In genomic region chr3:88255950-88256349, GRCm38 (mm10) we compare ENCODE assay signal across 24 mouse cellular contexts. TPM values are rescaled to one million over a fixed set of nuclear protein-coding genes. Genes with fewer than 3 reads are reported as not detected.
DNase-seq lines count a peak whose midpoint lies in the region; ATAC-seq and TF ChIP-seq lines count a peak whose summit lies in the region.
"Had no signal": no experiment of that assay in that cellular context is flagged by ENCODE, and none has a peak within 500 bp of the region (broad histone marks: within the 10 kb centered on the region; RNA-seq: fewer than 3 reads in every experiment).

No protein-coding gene starts in this region.

- peak; percentile 1 for DNase-seq in adrenal gland, postnatal 14 days
- no peak for DNase-seq in adrenal gland, postnatal 4 days (ENCODE audit: low spot score in 2 of 2)
- no peak for DNase-seq in lung, adult 18-20 months
- no peak for DNase-seq in right cerebral cortex, adult 18-20 months
- DNase-seq in cerebellum, adult 11 months: no peak
- DNase-seq: cerebellum, postnatal 10 days; gastrocnemius, postnatal 10 days; kidney, postnatal 14 days; liver, embryonic 13.5 days; right cerebral cortex, postnatal 4 days; thymus, adult 2 months had no signal

- H3K4me1 ChIP-seq in intestine, embryonic 15.5 days (replicated peaks): peaks cover 10% of the 10 kb centered on the region
- no peaks in the 10 kb centered on the region for H3K4me1 ChIP-seq in intestine, postnatal 0 days (replicated peaks; ENCODE audit: control insufficient read depth, insufficient read depth, low read length)
- peaks cover 6% of the 10 kb centered on the region for H3K4me1 ChIP-seq in lung, embryonic 15.5 days

- no peaks in the 10 kb centered on the region for H3K9me3 ChIP-seq in intestine, embryonic 15.5 days
- H3K9me3 ChIP-seq in intestine, postnatal 0 days (ENCODE audit: control insufficient read depth): no peaks in the 10 kb centered on the region
- no peaks in the 10 kb centered on the region for H3K9me3 ChIP-seq in lung, embryonic 15.5 days
- H3K9me3 ChIP-seq: G1E; hindbrain, embryonic 15.5 days; limb, embryonic 12.5 days; liver, embryonic 13.5 days; neural tube, embryonic 13.5 days had no signal

- no peak for TF ChIP-seq CTCF in intestine, postnatal 0 days (IDR thresholded peaks at IDR 0.05; ENCODE audit: low read depth)

- H3K36me3 ChIP-seq in intestine, embryonic 15.5 days: no peaks in the 10 kb centered on the region
- no peaks in the 10 kb centered on the region for H3K36me3 ChIP-seq in intestine, postnatal 0 days (ENCODE audit: control insufficient read depth, insufficient read depth)
- H3K36me3 ChIP-seq in lung, embryonic 15.5 days: no peaks in the 10 kb centered on the region
- H3K36me3 ChIP-seq: G1E; hindbrain, embryonic 15.5 days; limb, embryonic 12.5 days; liver, embryonic 13.5 days; neural tube, embryonic 13.5 days had no signal

- H3K4me2 ChIP-seq in intestine, embryonic 15.5 days (replicated peaks): no peak overlapping the region
- no peak overlapping the region for H3K4me2 ChIP-seq in intestine, postnatal 0 days (replicated peaks; ENCODE audit: low read depth)
- no peak overlapping the region for H3K4me2 ChIP-seq in lung, embryonic 15.5 days
- H3K4me2 ChIP-seq: hindbrain, embryonic 15.5 days; limb, embryonic 12.5 days; liver, embryonic 13.5 days; midbrain, embryonic 11.5 days; neural tube, embryonic 13.5 days had no signal

- no peak overlapping the region for H3K4me3 ChIP-seq in intestine, embryonic 15.5 days (replicated peaks)
- no peak overlapping the region for H3K4me3 ChIP-seq in intestine, postnatal 0 days (ENCODE audit: low read depth, low read length)
- H3K4me3 ChIP-seq in lung, embryonic 15.5 days: no peak overlapping the region
- H3K4me3 ChIP-seq: erythroblast, embryonic 14.5 days; hindbrain, embryonic 15.5 days; limb, embryonic 12.5 days; liver, embryonic 13.5 days; neural tube, embryonic 13.5 days had no signal

- H3K9ac ChIP-seq in intestine, embryonic 15.5 days: no peak overlapping the region
- H3K9ac ChIP-seq in intestine, postnatal 0 days (ENCODE audit: low read depth, low read length): no peak overlapping the region
- no peak overlapping the region for H3K9ac ChIP-seq in lung, embryonic 15.5 days
- H3K9ac ChIP-seq: hindbrain, embryonic 15.5 days; limb, embryonic 12.5 days; liver, embryonic 13.5 days; neural tube, embryonic 13.5 days had no signal

- peaks cover 17% of the 10 kb centered on the region for H3K27me3 ChIP-seq in intestine, embryonic 15.5 days (replicated peaks)
- 0 out of 2 replicates have a peak, but pooled peaks cover 10% of the 10 kb centered on the region for H3K27me3 ChIP-seq in intestine, postnatal 0 days (replicated peaks; ENCODE audit: control insufficient read depth, insufficient read depth, low read length)
- H3K27me3 ChIP-seq in lung, embryonic 15.5 days: peaks cover 47% of the 10 kb centered on the region

- 50% methylated on average over 6 of the region's 6 CpGs for WGBS in intestine, embryonic 15.5 days
- 68% methylated on average over 6 of the region's 6 CpGs for WGBS in intestine, postnatal 0 days
- 39% methylated on average over 6 of the region's 6 CpGs for WGBS in lung, embryonic 15.5 days

- no peak overlapping the region for H3K27ac ChIP-seq in intestine, embryonic 15.5 days
- no peak overlapping the region for H3K27ac ChIP-seq in intestine, postnatal 0 days (ENCODE audit: low read depth, low read length)
- no peak overlapping the region for H3K27ac ChIP-seq in lung, embryonic 15.5 days
- H3K27ac ChIP-seq: hindbrain, embryonic 15.5 days; limb, embryonic 12.5 days; liver, embryonic 13.5 days; macrophage; neural tube, embryonic 13.5 days had no signal

- peak; percentile 60 for ATAC-seq in intestine, embryonic 15.5 days
- ATAC-seq in intestine, postnatal 0 days: no peak
- peak; percentile 80; the same call in 1 of the 2 replicates for ATAC-seq in lung, embryonic 15.5 days (ENCODE audit: borderline replicate concordance, extremely low read depth, low FRiP score, low TSS enrichment)
- ATAC-seq: CD4-positive, CD25-positive, alpha-beta regulatory T cell, adult 4 months had no signal

RNA-seq across cellular contexts. Expression of gene Rhbg, which starts 1.4 kb away (rescaled TPM):
- 0.86 and 2.1 TPM in 2 replicates for total RNA-seq in adrenal gland, postnatal 14 days (2021)
- total RNA-seq in adrenal gland, postnatal 4 days (2021): 1 to 10 TPM; 2.2 to 3.8 TPM
- 0.59 and 0.69 TPM in 2 replicates for polyA plus RNA-seq in intestine, embryonic 15.5 days (2015; fragmentation: Nextera tagmentation; extraction: Ambion mirVana)
- polyA plus RNA-seq in intestine, postnatal 0 days (2015; fragmentation: Nextera tagmentation; extraction: Ambion mirVana): 0.60 and 0.65 TPM in 2 replicates
- polyA plus RNA-seq in lung, embryonic 15.5 days (2015; fragmentation: Nextera tagmentation; extraction: Ambion mirVana): 0.34 and 0.42 TPM in 2 replicates
- total RNA-seq: G1E; gastrocnemius, postnatal 10 days; heart, postnatal 25 days had no signal
- polyA plus RNA-seq: CD4-positive, CD25-positive, alpha-beta regulatory T cell, adult 4 months; erythroblast, embryonic 14.5 days; frontal cortex, adult 2 months; G1E; macrophage; midbrain, embryonic 11.5 days had no signal

RNA-seq across cellular contexts. Expression of gene Gm38392, which starts 31.1 kb away (rescaled TPM):
- total RNA-seq in adrenal gland, postnatal 14 days (2021): 0.96 and 1.5 TPM in 2 replicates
- 1 to 10 TPM in 1 of 2 experiments, under 1 TPM in 1; 0.65 to 1.4 TPM for total RNA-seq in adrenal gland, postnatal 4 days (2021)
- polyA plus RNA-seq in intestine, embryonic 15.5 days (2015; fragmentation: Nextera tagmentation; extraction: Ambion mirVana): 0.15 and 0.42 TPM in 2 replicates
- polyA plus RNA-seq in intestine, postnatal 0 days (2015; fragmentation: Nextera tagmentation; extraction: Ambion mirVana): 0.13 and 0.18 TPM in 2 replicates
- polyA plus RNA-seq in lung, embryonic 15.5 days (2015; fragmentation: Nextera tagmentation; extraction: Ambion mirVana): 0.23 and 0.35 TPM in 2 replicates
- total RNA-seq: G1E had no signal
- polyA plus RNA-seq: CD4-positive, CD25-positive, alpha-beta regulatory T cell, adult 4 months; erythroblast, embryonic 14.5 days; frontal cortex, adult 2 months; G1E; hindbrain, embryonic 15.5 days; liver, embryonic 13.5 days; macrophage had no signal

RNA-seq across cellular contexts. Expression of gene Tsacc, which starts 40.8 kb away (rescaled TPM):
- 8.3 and 9.7 TPM in 2 replicates for total RNA-seq in adrenal gland, postnatal 14 days (2021)
- 10 to 100 TPM in 1 of 2 experiments, 1 to 10 TPM in 1; 8.0 to 11.0 TPM for total RNA-seq in adrenal gland, postnatal 4 days (2021)
- 10.2 and 12.2 TPM in 2 replicates for polyA plus RNA-seq in intestine, embryonic 15.5 days (2015; fragmentation: Nextera tagmentation; extraction: Ambion mirVana)
- 6.1 and 7.2 TPM in 2 replicates for polyA plus RNA-seq in intestine, postnatal 0 days (2015; fragmentation: Nextera tagmentation; extraction: Ambion mirVana)
- 10.0 and 12.2 TPM in 2 replicates for polyA plus RNA-seq in lung, embryonic 15.5 days (2015; fragmentation: Nextera tagmentation; extraction: Ambion mirVana)

RNA-seq across cellular contexts. Expression of gene Cct3, which starts 41.0 kb away (rescaled TPM):
- total RNA-seq in adrenal gland, postnatal 14 days (2021): 255 and 265 TPM in 2 replicates
- 100 to 1,000 TPM; 272 to 299 TPM for total RNA-seq in adrenal gland, postnatal 4 days (2021)
- polyA plus RNA-seq in intestine, embryonic 15.5 days (2015; fragmentation: Nextera tagmentation; extraction: Ambion mirVana): 520 and 528 TPM in 2 replicates
- polyA plus RNA-seq in intestine, postnatal 0 days (2015; fragmentation: Nextera tagmentation; extraction: Ambion mirVana): 170 and 175 TPM in 2 replicates
- polyA plus RNA-seq in lung, embryonic 15.5 days (2015; fragmentation: Nextera tagmentation; extraction: Ambion mirVana): 525 and 549 TPM in 2 replicates
